Mouse (Mus musculus) CD4-positive, CD25-positive, alpha-beta regulatory T cell, adult 4 months (primary cell): Measurements from ENCODE around the gene Defa35. TPM values are rescaled to one million over a fixed set of nuclear protein-coding genes. Genes with fewer than 3 reads are reported as not detected.
"Not testable (repeated sequence)": the region's sequence is repeated elsewhere in the genome, so short reads cannot be mapped to it uniquely, and the experiment has no call there.

ENCODE experiments used
- ATAC-seq: one replicate; pipeline ENCODE4 v1.8.0; 2017
- polyA plus RNA-seq, 2 experiments: library from polyadenylated mRNA; unstranded; fragments of 100-300 nt; shearing (Covaris generic); gene quantifications; one replicate each; pipeline ENCODE4 v1.2.1; 2017

The Defa35 gene
- not detected for polyA plus RNA-seq

- ATAC-seq, result not testable (repeated sequence)
Observed at GRCm38 (mm10) chr8:21064738-21065137, at the start of gene Defa35. Gene Defa35, plus strand, starts transcription at chr8:21065038.

- ATAC-seq, result not testable (repeated sequence)
Observed at GRCm38 (mm10) chr8:21025245-21025644, 39.6 kb upstream of the Defa35 start, which contains the start of gene Defa21. Gene Defa21, plus strand, starts transcription at chr8:21025545.

GRCm38 (mm10) chr8:21054747-21055146, 10.1 kb upstream of the Defa35 start, which contains the start of gene Defa23:
Gene Defa23, plus strand, starts transcription at chr8:21055047.
- ATAC-seq, result not testable (repeated sequence)

GRCm38 (mm10) chr8:21084142-21084541, 19.3 kb downstream of the Defa35 start, which contains the start of gene Defa25:
Gene Defa25, plus strand, starts transcription at chr8:21084442.
- ATAC-seq, result not testable (repeated sequence)

- no peak for ATAC-seq
Observed at GRCm38 (mm10) chr8:21093106-21093505, 28.3 kb downstream of the Defa35 start.

- not testable (repeated sequence) for ATAC-seq
Observed at GRCm38 (mm10) chr8:21095950-21096349, 31.1 kb downstream of the Defa35 start, which contains the start of gene Gm14851. Gene Gm14851, minus strand, starts transcription at chr8:21096050.

Other genes starting within 250 kb of the Defa35 start
- gene Defb33, start 172.4 kb upstream of the Defa35 start, polyA plus RNA-seq, result not detected
- not detected for gene Gm15056, start 162.4 kb upstream of the Defa35 start, polyA plus RNA-seq
- gene Gm6040, start 143.0 kb upstream of the Defa35 start, polyA plus RNA-seq, result not detected
- gene AY761185, start 120.3 kb upstream of the Defa35 start, polyA plus RNA-seq, result not detected
- not detected for gene Defa21, start 39.5 kb upstream of the Defa35 start, polyA plus RNA-seq
- not detected for gene Defa23, start 10.0 kb upstream of the Defa35 start, polyA plus RNA-seq
- gene Defa25, start 19.4 kb downstream of the Defa35 start, polyA plus RNA-seq, result not detected
- not detected for gene Gm14851, start 31.0 kb downstream of the Defa35 start, polyA plus RNA-seq
- not detected for gene Defa30, start 69.6 kb downstream of the Defa35 start, polyA plus RNA-seq
- not detected for gene Defa22, start 97.2 kb downstream of the Defa35 start, polyA plus RNA-seq
- gene Defa31, start 126.6 kb downstream of the Defa35 start, polyA plus RNA-seq, result not detected
- gene Gm15293, start 136.5 kb downstream of the Defa35 start, polyA plus RNA-seq, result not detected
- not detected for gene Gm15292, start 184.7 kb downstream of the Defa35 start, polyA plus RNA-seq